Mouse (Mus musculus) neural tube, embryonic 14.5 days (tissue): ENCODE measurements around the gene Rnf214. TPM values are rescaled to one million over a fixed set of nuclear protein-coding genes. Genes with fewer than 3 reads are reported as not detected.
A peak's percentile ranks its signal among the peaks of the same experiment; 100 is the strongest.

Source experiments
- ATAC-seq: fragments of 200-750 bp; cut with Nextera tagmentation; 2 replicates; pipeline ENCODE4 v1.8.0; 2017; ENCODE audit warnings: low read depth, mild to moderate bottlenecking, moderate TSS enrichment, moderate library complexity
- H3K27ac ChIP-seq: fragments of 300-500 bp; sonication (generic); 2 replicates; pipeline ENCODE4 v1.5.1; 2014; ENCODE audit warnings: low read depth, mild to moderate bottlenecking, control low read depth, low read length, moderate library complexity, mixed read lengths
- H3K27me3 ChIP-seq: fragments of 300-500 bp; sonication (generic); 2 replicates; pipeline ENCODE4 v1.6.1; 2014; ENCODE audit warnings: low read length; ENCODE audit not compliant: control insufficient read depth, insufficient read depth
- H3K36me3 ChIP-seq: fragments of 300-500 bp; sonication (generic); 2 replicates; pipeline ENCODE4 v1.6.1; 2014; ENCODE audit warnings: low read length, mixed read lengths; ENCODE audit not compliant: control insufficient read depth, insufficient read depth
- H3K4me1 ChIP-seq: fragments of 300-500 bp; sonication (generic); 2 replicates; pipeline ENCODE4 v1.6.1; 2014; ENCODE audit warnings: low read length; ENCODE audit not compliant: control insufficient read depth, insufficient read depth
- H3K4me2 ChIP-seq: fragments of 300-500 bp; sonication (generic); 2 replicates; pipeline ENCODE4 v1.6.1; 2014; ENCODE audit warnings: mild to moderate bottlenecking, low read depth, low read length, control low read depth
- H3K4me3 ChIP-seq: fragments of 300-500 bp; sonication (generic); 2 replicates; pipeline ENCODE4 v1.5.1; 2014; ENCODE audit warnings: low read depth, low read length, control low read depth, mixed read lengths
- H3K9ac ChIP-seq: fragments of 300-500 bp; sonication (generic); replicated peaks from 2 replicates; pipeline ENCODE4 v1.6.1; 2014; ENCODE audit warnings: low read depth, mild to moderate bottlenecking, control low read depth, low read length, mixed read lengths
- H3K9me3 ChIP-seq: fragments of 300-500 bp; sonication (generic); 2 replicates; pipeline ENCODE4 v1.6.1; 2016; ENCODE audit warnings: low read length; ENCODE audit not compliant: control insufficient read depth
- WGBS: fragments of 180-500 bp; shearing (Covaris S2); extraction: QIAGEN DNeasy Blood & Tissue Kit; methylation state at CpG from one replicate; pipeline ENCODE4 v1.1.7; 2014; 5-methylcytosine and 5-hydroxymethylcytosine counted together
- polyA plus RNA-seq: library from polyadenylated mRNA; unstranded; fragments of >200 nt; fragmentation: Nextera tagmentation; extraction: Ambion mirVana; gene quantifications from 2 replicates; pipeline ENCODE4 v1.2.1, GENCODE M21; 2014

Gene Rnf214
- polyA plus RNA-seq, 1 experiment from 2014 or later, result 132 TPM

GRCm38 (mm10) chr9:45915659-45916058 is 8.9 kb upstream of the Rnf214 start:
- Histone ChIP-seq H3K36me3 (peaks cover 77% of the 10 kb centered on the region), H3K4me2 (no peak overlapping the region), H3K4me1 (0 out of 2 replicates have a peak, but pooled peaks cover 4% of the 10 kb centered on the region), H3K4me3 (no peak overlapping the region), H3K9me3 (no peaks in the 10 kb centered on the region), H3K27ac (no peak overlapping the region), H3K27me3 (no peaks in the 10 kb centered on the region), H3K9ac (no peak overlapping the region)
- ATAC-seq, result no peak
- WGBS, result 98% methylated on average over 2 of the region's 2 CpGs

DNA sequence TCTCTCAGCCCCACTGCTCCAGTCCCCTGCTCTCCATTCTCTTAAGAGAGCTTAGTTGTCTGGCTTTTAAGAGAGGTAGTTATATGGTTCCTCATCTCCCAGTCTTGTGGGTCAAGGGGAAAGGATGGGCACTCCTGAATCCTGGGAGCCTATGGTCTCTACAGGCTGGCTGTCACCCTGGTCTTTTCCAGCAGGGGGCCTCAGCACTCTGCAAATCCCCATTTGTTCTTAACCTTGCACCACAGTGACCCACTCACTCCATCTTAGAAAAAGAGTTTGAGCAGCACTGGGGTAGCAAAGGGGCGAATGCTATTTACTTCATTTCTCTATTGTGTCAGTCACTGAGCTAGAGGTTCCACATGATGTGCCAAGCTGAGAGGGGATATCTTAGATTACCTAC is 5.0 kb upstream of the Rnf214 start:
- Histone ChIP-seq H3K9ac (no peak overlapping the region), H3K27ac (no peak overlapping the region)

GRCm38 (mm10) chr9:45910995-45911394 is 4.3 kb upstream of the Rnf214 start:
- no peak for ATAC-seq
- no peak overlapping the region for H3K4me3 ChIP-seq
- H3K27ac ChIP-seq, result no peak overlapping the region
- 92% methylated on average over 3 of the region's 3 CpGs for WGBS
- peaks cover 58% of the 10 kb centered on the region for H3K36me3 ChIP-seq
- H3K27me3 ChIP-seq, result no peaks in the 10 kb centered on the region
- H3K4me2 ChIP-seq, result no peak overlapping the region
- peaks cover 9% of the 10 kb centered on the region for H3K4me1 ChIP-seq
- no peaks in the 10 kb centered on the region for H3K9me3 ChIP-seq
- no peak overlapping the region for H3K9ac ChIP-seq

More for the DNA sequence above, 5.0 kb upstream of the Rnf214 start:
- Histone ChIP-seq H3K4me3 (no peak overlapping the region), H3K27me3 (no peaks in the 10 kb centered on the region), H3K36me3 (peaks cover 65% of the 10 kb centered on the region), H3K4me2 (no peak overlapping the region), H3K9me3 (no peaks in the 10 kb centered on the region), H3K4me1 (peaks cover 9% of the 10 kb centered on the region)
- ATAC-seq, result no peak
- WGBS, result 89% methylated on average over 1 of the region's 1 CpGs

GRCm38 (mm10) chr9:45907078-45907428 is 342 bp upstream of the Rnf214 start:
- Histone ChIP-seq H3K4me1 (peaks cover 17% of the 10 kb centered on the region), H3K27me3 (no peaks in the 10 kb centered on the region), H3K9me3 (no peaks in the 10 kb centered on the region), H3K9ac (peak overlapping the region; percentile 95), H3K36me3 (peaks cover 34% of the 10 kb centered on the region), H3K4me3 (peak overlapping the region; percentile 90), H3K4me2 (peak overlapping the region; percentile 66), H3K27ac (peak overlapping the region; percentile 98)
- peak; percentile 33 for ATAC-seq
- WGBS, result 0% methylated on average over 19 of the region's 19 CpGs

- H3K9ac ChIP-seq, result peak overlapping the region; percentile 95
- peak overlapping the region; percentile 90 for H3K4me3 ChIP-seq
- peak overlapping the region; percentile 66 for H3K4me2 ChIP-seq
- no peaks in the 10 kb centered on the region for H3K27me3 ChIP-seq
- H3K4me1 ChIP-seq, result peaks cover 17% of the 10 kb centered on the region
- no peaks in the 10 kb centered on the region for H3K9me3 ChIP-seq
- H3K36me3 ChIP-seq, result peaks cover 27% of the 10 kb centered on the region
- WGBS, result 0% methylated on average over 17 of the region's 27 CpGs
- peak overlapping the region; percentile 98 for H3K27ac ChIP-seq
- ATAC-seq, result peak; percentile 50
These were observed 887 bp downstream of the Rnf214 start for GRCm38 (mm10) chr9:45905811-45906237.

DNA sequence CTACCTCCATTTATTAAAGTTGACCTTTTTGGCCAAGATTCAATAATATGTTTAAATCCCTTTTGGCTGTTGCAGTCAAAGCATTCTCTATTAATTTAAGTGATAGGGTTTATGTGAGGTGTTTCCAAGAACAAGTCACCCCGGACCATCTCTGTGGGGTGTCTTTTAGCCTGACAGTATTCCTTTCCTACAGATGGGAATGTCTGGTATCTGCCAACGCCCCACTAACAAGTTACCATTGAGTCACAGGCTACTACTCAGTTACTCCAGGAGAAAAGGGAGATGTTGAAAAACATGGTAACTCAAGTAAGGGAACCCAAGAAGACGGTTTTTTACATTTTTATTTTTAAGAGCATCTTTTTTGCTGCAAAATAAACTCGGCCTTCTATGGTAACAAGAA is 1.5 kb downstream of the Rnf214 start:
- Histone ChIP-seq H3K27ac (no peak overlapping the region; the same call in 1 of the 2 replicates), H3K9me3 (no peaks in the 10 kb centered on the region), H3K4me2 (peak overlapping the region; percentile 66), H3K4me1 (peaks cover 17% of the 10 kb centered on the region), H3K27me3 (no peaks in the 10 kb centered on the region), H3K36me3 (peaks cover 21% of the 10 kb centered on the region), H3K9ac (peak overlapping the region; percentile 95), H3K4me3 (peak overlapping the region; percentile 90)
- 58% methylated on average over 4 of the region's 4 CpGs for WGBS
- ATAC-seq, result no peak

DNA sequence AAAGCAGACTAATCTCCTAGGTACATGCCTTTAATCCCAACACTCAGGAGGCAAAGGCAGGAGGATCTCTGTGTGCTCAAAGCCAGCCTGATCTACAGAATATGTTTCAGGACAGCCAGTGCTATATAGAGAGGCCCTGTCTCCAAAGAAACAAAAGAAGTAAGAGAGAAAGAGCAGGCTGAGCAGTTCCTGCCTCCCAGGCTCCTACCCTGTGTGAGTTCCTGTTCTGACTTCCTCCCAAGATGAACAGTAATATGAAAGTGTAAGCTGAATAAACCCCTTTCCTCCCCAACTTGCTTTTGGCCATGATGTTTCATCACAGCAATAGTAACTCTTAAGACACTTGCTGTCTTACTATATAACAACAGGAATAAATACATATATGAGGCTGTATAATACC is 13.0 kb downstream of the Rnf214 start:
- Histone ChIP-seq H3K27ac (no peak overlapping the region), H3K4me2 (no peak overlapping the region), H3K4me3 (no peak overlapping the region), H3K9me3 (no peaks in the 10 kb centered on the region), H3K36me3 (peaks cover 62% of the 10 kb centered on the region), H3K9ac (no peak overlapping the region), H3K4me1 (no peaks in the 10 kb centered on the region), H3K27me3 (no peaks in the 10 kb centered on the region)
- ATAC-seq, result no peak

GRCm38 (mm10) chr9:45877928-45878327 is 28.8 kb downstream of the Rnf214 start:
- no peaks in the 10 kb centered on the region for H3K4me1 ChIP-seq
- H3K27ac ChIP-seq, result no peak overlapping the region
- H3K4me2 ChIP-seq, result no peak overlapping the region
- no peak overlapping the region for H3K9ac ChIP-seq
- H3K27me3 ChIP-seq, result no peaks in the 10 kb centered on the region
- no peaks in the 10 kb centered on the region for H3K9me3 ChIP-seq
- H3K4me3 ChIP-seq, result no peak overlapping the region
- WGBS, result 86% methylated on average over 2 of the region's 2 CpGs
- no peak for ATAC-seq
- H3K36me3 ChIP-seq, result peaks cover 35% of the 10 kb centered on the region

GRCm38 (mm10) chr9:45870265-45870664 is 36.4 kb downstream of the Rnf214 start:
- H3K9me3 ChIP-seq, result no peaks in the 10 kb centered on the region
- H3K4me3 ChIP-seq, result no peak overlapping the region
- H3K36me3 ChIP-seq, result peaks cover 66% of the 10 kb centered on the region
- H3K27me3 ChIP-seq, result no peaks in the 10 kb centered on the region
- no peak overlapping the region for H3K9ac ChIP-seq
- WGBS, result 91% methylated on average over 3 of the region's 3 CpGs
- ATAC-seq, result no peak
- H3K4me1 ChIP-seq, result no peaks in the 10 kb centered on the region
- H3K4me2 ChIP-seq, result no peak overlapping the region
- no peak overlapping the region for H3K27ac ChIP-seq
